Comparison of ENCODE assay signal across 19 mouse cellular contexts in genomic region chrX:10877856-10878255, GRCm38 (mm10).
DNase-seq lines count a peak whose midpoint lies in the region; ATAC-seq lines count a peak whose summit lies in the region.
"Had no signal": no experiment of that assay in that cellular context is flagged by ENCODE, and none has a peak within 500 bp of the region (broad histone marks: within the 10 kb centered on the region; RNA-seq: fewer than 3 reads in every experiment).

No protein-coding gene starts in this region.

- H3K27me3 ChIP-seq in intestine, embryonic 16.5 days (replicated peaks; ENCODE audit: control insufficient read depth, insufficient read depth, low read length), result no peaks in the 10 kb centered on the region
- H3K27me3 ChIP-seq in intestine, embryonic 15.5 days (replicated peaks), result no peaks in the 10 kb centered on the region
- H3K27me3 ChIP-seq in forebrain, embryonic 12.5 days, result no peaks in the 10 kb centered on the region
- H3K27me3 ChIP-seq: liver, embryonic 15.5 days; midbrain, embryonic 12.5 days had no signal

- H3K9me3 ChIP-seq in intestine, embryonic 16.5 days (ENCODE audit: control insufficient read depth, low read length), result no peaks in the 10 kb centered on the region
- no peaks in the 10 kb centered on the region for H3K9me3 ChIP-seq in intestine, embryonic 15.5 days
- H3K9me3 ChIP-seq in forebrain, embryonic 12.5 days, result no peaks in the 10 kb centered on the region
- H3K9me3 ChIP-seq: liver, embryonic 15.5 days; midbrain, embryonic 12.5 days had no signal

- no peak overlapping the region for H3K4me2 ChIP-seq in intestine, embryonic 16.5 days (ENCODE audit: low read depth, low read length)
- H3K4me2 ChIP-seq in intestine, embryonic 15.5 days (replicated peaks), result no peak overlapping the region
- H3K4me2 ChIP-seq in forebrain, embryonic 12.5 days, result no peak overlapping the region
- H3K4me2 ChIP-seq: liver, embryonic 15.5 days; midbrain, embryonic 12.5 days had no signal

- H3K9ac ChIP-seq in intestine, embryonic 16.5 days (ENCODE audit: low read depth, low read length), result no peak overlapping the region
- H3K9ac ChIP-seq in intestine, embryonic 15.5 days, result no peak overlapping the region
- no peak overlapping the region for H3K9ac ChIP-seq in forebrain, embryonic 12.5 days
- H3K9ac ChIP-seq: liver, embryonic 15.5 days; midbrain, embryonic 12.5 days had no signal

- H3K4me3 ChIP-seq in intestine, embryonic 16.5 days (ENCODE audit: low read length), result no peak overlapping the region
- no peak overlapping the region for H3K4me3 ChIP-seq in intestine, embryonic 15.5 days (replicated peaks)
- H3K4me3 ChIP-seq in forebrain, embryonic 12.5 days (replicated peaks), result no peak overlapping the region
- H3K4me3 ChIP-seq: erythroblast, embryonic 14.5 days; left cerebral cortex, adult 2 months; liver, embryonic 15.5 days; midbrain, embryonic 12.5 days had no signal

- ATAC-seq in intestine, embryonic 16.5 days, result peak; percentile 36; the same call in 1 of the 2 replicates
- ATAC-seq in intestine, embryonic 15.5 days, result no peak
- ATAC-seq in forebrain, embryonic 12.5 days (ENCODE audit: low FRiP score), result no peak
- ATAC-seq: hindbrain, postnatal 0 days had no signal

- peak; percentile 59 for DNase-seq in embryo, embryonic 10.5 days (ENCODE audit: low spot score)
- DNase-seq in forelimb bud, embryonic 11.5 days (ENCODE audit: low read depth, low spot score), result peak; percentile 84
- peak; percentile 26 for DNase-seq in neural tube, embryonic 10.5 days (ENCODE audit: extremely low spot score, low spot score)
- DNase-seq in spleen, postnatal 10 days (ENCODE audit: low spot score in 2 of 2), result no peak
- DNase-seq in layer of hippocampus, postnatal 36 days, result no peak
- DNase-seq: adrenal gland, adult 8-10 months; B cell, adult 2 months; cerebellum, adult 9-10 months; heart, adult 11 months; lung, postnatal 14 days; thymus, postnatal 14 days had no signal

- no peaks in the 10 kb centered on the region for H3K4me1 ChIP-seq in intestine, embryonic 16.5 days (ENCODE audit: control insufficient read depth, insufficient read depth, low read length)
- H3K4me1 ChIP-seq in intestine, embryonic 15.5 days (replicated peaks), result no peaks in the 10 kb centered on the region
- H3K4me1 ChIP-seq in forebrain, embryonic 12.5 days, result no peaks in the 10 kb centered on the region
- H3K4me1 ChIP-seq: liver, embryonic 15.5 days; midbrain, embryonic 12.5 days had no signal

- no peaks in the 10 kb centered on the region for H3K36me3 ChIP-seq in intestine, embryonic 16.5 days (ENCODE audit: control insufficient read depth, insufficient read depth, low read length)
- H3K36me3 ChIP-seq in intestine, embryonic 15.5 days, result no peaks in the 10 kb centered on the region
- H3K36me3 ChIP-seq in forebrain, embryonic 12.5 days (replicated peaks), result no peaks in the 10 kb centered on the region
- H3K36me3 ChIP-seq: liver, embryonic 15.5 days; midbrain, embryonic 12.5 days had no signal

- 40% methylated on average over 5 of the region's 5 CpGs for WGBS in intestine, embryonic 16.5 days
- WGBS in intestine, embryonic 15.5 days, result 61% methylated on average over 5 of the region's 5 CpGs
- 79% methylated on average over 5 of the region's 5 CpGs for WGBS in forebrain, embryonic 12.5 days

- no peak overlapping the region for H3K27ac ChIP-seq in intestine, embryonic 16.5 days (ENCODE audit: low read length)
- H3K27ac ChIP-seq in intestine, embryonic 15.5 days, result no peak overlapping the region
- H3K27ac ChIP-seq in forebrain, embryonic 12.5 days, result no peak overlapping the region
- H3K27ac ChIP-seq: hindbrain, postnatal 0 days; left cerebral cortex, adult 2 months; liver, embryonic 15.5 days; midbrain, embryonic 12.5 days had no signal

Comparison
In these comparisons a context has a peak if more than half of its experiments do, and no peak if none do; other contexts are left out.
1. DNase-seq: peak in embryo, embryonic 10.5 days (single experiment), forelimb bud, embryonic 11.5 days (single experiment) and neural tube, embryonic 10.5 days (single experiment); none in spleen, postnatal 10 days (0 of 2) and layer of hippocampus, postnatal 36 days (0 of 2).